In the genomic region with DNA sequence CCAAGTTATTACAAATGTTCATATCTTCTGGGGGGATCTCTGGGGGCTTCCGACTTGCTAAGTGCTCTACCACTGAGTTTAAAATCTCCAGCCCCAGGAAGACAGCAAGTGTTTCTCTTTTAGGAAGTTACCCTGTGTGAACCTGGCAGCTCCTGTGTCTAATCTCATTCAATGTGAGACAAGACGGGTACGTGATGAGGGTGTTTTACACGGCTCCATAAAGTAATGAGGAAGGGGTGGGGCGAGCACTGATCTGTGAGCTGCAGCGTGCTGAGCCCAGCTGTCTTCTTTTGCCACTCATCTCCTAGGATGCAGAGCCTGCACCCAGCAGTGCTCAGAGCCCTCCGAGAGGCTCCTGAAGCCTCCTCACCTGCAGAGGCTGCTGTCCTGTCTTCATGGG, we compare ENCODE assay signal across 20 mouse cellular contexts.
"Had no signal": no experiment of that assay in that cellular context is flagged by ENCODE, and none has a peak within 500 bp of the region (broad histone marks: within the 10 kb centered on the region; RNA-seq: fewer than 3 reads in every experiment).

No protein-coding gene starts in this region.

- H3K27me3 ChIP-seq: limb, embryonic 13.5 days; liver, embryonic 12.5 days; liver, embryonic 15.5 days; lung, embryonic 15.5 days; midbrain, embryonic 12.5 days; midbrain, embryonic 15.5 days; neural tube, embryonic 13.5 days had no signal

- H3K4me3 ChIP-seq: layer of hippocampus, adult 2 months; limb, embryonic 10.5 days; limb, embryonic 13.5 days; liver, embryonic 12.5 days; liver, embryonic 15.5 days; lung, embryonic 15.5 days; midbrain, embryonic 12.5 days; midbrain, embryonic 15.5 days; myocyte; neural tube, embryonic 13.5 days had no signal

- DNase-seq: kidney, adult 9 months; kidney, postnatal 14 days; kidney, postnatal 4 days; layer of hippocampus, adult 9-11 months; liver; lung, adult 18-20 months; lung, postnatal 10 days; lung, postnatal 4 days; thymus, adult 18-20 months; thymus, postnatal 36 days had no signal

- H3K9ac ChIP-seq: limb, embryonic 13.5 days; liver, embryonic 12.5 days; liver, embryonic 15.5 days; lung, embryonic 15.5 days; midbrain, embryonic 12.5 days; midbrain, embryonic 15.5 days; neural tube, embryonic 13.5 days had no signal

- ATAC-seq: liver, embryonic 12.5 days; midbrain, embryonic 15.5 days had no signal

- H3K4me1 ChIP-seq: limb, embryonic 10.5 days; midbrain, embryonic 12.5 days; midbrain, embryonic 15.5 days had no signal

- H3K27ac ChIP-seq: layer of hippocampus, adult 2 months; limb, embryonic 10.5 days; limb, embryonic 13.5 days; liver, embryonic 12.5 days; liver, embryonic 15.5 days; lung, embryonic 15.5 days; midbrain, embryonic 12.5 days; midbrain, embryonic 15.5 days; neural tube, embryonic 13.5 days had no signal

- H3K4me2 ChIP-seq: limb, embryonic 13.5 days; liver, embryonic 12.5 days; liver, embryonic 15.5 days; lung, embryonic 15.5 days; midbrain, embryonic 12.5 days; midbrain, embryonic 15.5 days; neural tube, embryonic 13.5 days had no signal

- H3K9me3 ChIP-seq: limb, embryonic 10.5 days; limb, embryonic 13.5 days; liver, embryonic 12.5 days; liver, embryonic 15.5 days; lung, embryonic 15.5 days; midbrain, embryonic 12.5 days; midbrain, embryonic 15.5 days; neural tube, embryonic 13.5 days had no signal
